Mouse (Mus musculus): Measurements from ENCODE around the gene Adra1d. TPM values are rescaled to one million over a fixed set of nuclear protein-coding genes. Genes with fewer than 3 reads are reported as not detected.

The Adra1d gene
- polyA plus RNA-seq, 1 experiment from 2014 or later = not detected

- Histone ChIP-seq H3K36me3 (ENCODE audit: control insufficient read depth, insufficient read depth, low read length) (no peaks in the 10 kb centered on the region), H3K4me3 (ENCODE audit: low read depth, low read length) (no peak overlapping the region), H3K9me3 (ENCODE audit: control insufficient read depth, low read length) (no peaks in the 10 kb centered on the region), H3K27ac (ENCODE audit: low read depth, low read length) (0 out of 2 replicates have a peak overlapping the region, but pooled peaks have one; percentile 25), H3K9ac (ENCODE audit: low read length) (no peak overlapping the region), H3K27me3 (ENCODE audit: control insufficient read depth, insufficient read depth, low read length) (no peaks in the 10 kb centered on the region), H3K4me2 (ENCODE audit: low read depth, low read length, severe bottlenecking) (no peak overlapping the region), H3K4me1 (replicated peaks; ENCODE audit: control insufficient read depth, insufficient read depth, low read length) (0 out of 2 replicates have a peak, but pooled peaks cover 2% of the 10 kb centered on the region)
- ATAC-seq (replicated peaks; ENCODE audit: low FRiP score) (no peak), DNase-seq (ENCODE audit: low spot score) (no peak)
- 94% methylated on average over 4 of the region's 4 CpGs for WGBS
Observed at GRCm38 (mm10) chr2:131497224-131497856, 64.7 kb downstream of the Adra1d start.

DNA sequence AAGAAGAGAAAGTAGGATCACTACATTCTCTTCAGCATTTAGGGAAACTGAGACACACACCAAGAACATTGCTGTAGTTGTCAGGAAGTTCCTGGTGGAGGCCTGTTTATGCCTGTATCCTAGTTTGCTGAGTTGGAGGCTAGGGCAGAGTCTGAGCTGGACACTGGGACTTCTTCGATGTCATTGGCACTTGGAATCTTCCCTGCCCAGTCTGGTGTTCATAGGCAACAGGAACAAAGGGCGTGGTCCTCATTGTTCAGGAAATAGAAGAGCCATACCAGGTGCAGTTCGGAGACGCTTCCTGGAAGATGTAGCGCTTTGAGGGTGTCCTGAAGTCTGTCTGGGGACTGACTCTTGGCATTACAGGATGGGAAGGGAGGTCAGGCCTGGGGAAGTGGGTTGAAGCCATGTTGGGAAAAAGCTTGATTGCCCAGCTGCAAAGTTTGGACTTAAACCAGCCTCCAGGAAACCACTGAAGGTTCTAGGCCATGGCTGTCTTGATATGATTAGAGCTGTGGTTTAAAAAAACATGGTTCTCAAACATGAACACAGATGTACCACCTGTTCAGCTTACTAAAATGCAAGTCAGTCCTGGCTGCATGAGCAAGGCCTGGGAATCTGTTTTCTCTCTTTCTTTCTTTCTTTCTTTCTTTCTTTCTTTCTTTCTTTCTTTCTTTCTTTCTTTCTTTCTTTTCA is 65.8 kb downstream of the Adra1d start:
- WGBS = 90% methylated on average over 5 of the region's 5 CpGs
- H3K9ac ChIP-seq (ENCODE audit: low read length) = no peak overlapping the region
- no peak overlapping the region for H3K4me2 ChIP-seq (ENCODE audit: low read depth, low read length, severe bottlenecking)
- no peaks in the 10 kb centered on the region for H3K9me3 ChIP-seq (ENCODE audit: control insufficient read depth, low read length)
- H3K36me3 ChIP-seq (ENCODE audit: control insufficient read depth, insufficient read depth, low read length) = no peaks in the 10 kb centered on the region
- DNase-seq (ENCODE audit: low spot score) (no peak), ATAC-seq (replicated peaks; ENCODE audit: low FRiP score) (no peak)
- no peak overlapping the region for H3K4me3 ChIP-seq (ENCODE audit: low read depth, low read length)
- no peaks in the 10 kb centered on the region for H3K27me3 ChIP-seq (ENCODE audit: control insufficient read depth, insufficient read depth, low read length)
- no peak overlapping the region for H3K27ac ChIP-seq (ENCODE audit: low read depth, low read length)
- H3K4me1 ChIP-seq (replicated peaks; ENCODE audit: control insufficient read depth, insufficient read depth, low read length) = 0 out of 2 replicates have a peak, but pooled peaks cover 2% of the 10 kb centered on the region

Other genes with a start within 250 kb of the Adra1d start
- gene Rnf24, start 209.4 kb downstream of the Adra1d start, polyA plus RNA-seq (2014; fragmentation: Nextera tagmentation; extraction: Ambion mirVana) = 8.3 and 9.3 TPM in 2 replicates
- gene Smox, start 70.8 kb downstream of the Adra1d start, polyA plus RNA-seq (2014; fragmentation: Nextera tagmentation; extraction: Ambion mirVana) = 33.2 and 34.6 TPM in 2 replicates